Mouse (Mus musculus) heart, embryonic 12.5 days (tissue): Measurements from ENCODE around the gene Dner. TPM values are rescaled to one million over a fixed set of nuclear protein-coding genes. Genes with fewer than 3 reads are reported as not detected.

Experiments
- ATAC-seq: fragments of 200-750 bp; cut with Nextera tagmentation; 2 replicates; pipeline ENCODE4 v1.8.0; 2017; ENCODE audit warnings: moderate TSS enrichment, moderate library complexity; ENCODE audit not compliant: insufficient number of reproducible peaks, low FRiP score
- H3K27ac ChIP-seq: fragments of 300-500 bp; sonication (generic); 2 replicates; pipeline ENCODE4 v1.5.1; 2016; ENCODE audit warnings: mild to moderate bottlenecking, moderate library complexity; ENCODE audit not compliant: poor library complexity, severe bottlenecking
- H3K27me3 ChIP-seq: fragments of 300-500 bp; sonication (generic); replicated peaks from 2 replicates; pipeline ENCODE4 v1.6.1; 2016; ENCODE audit warnings: mild to moderate bottlenecking, moderate library complexity
- H3K36me3 ChIP-seq: fragments of 300-500 bp; sonication (generic); 2 replicates; pipeline ENCODE4 v1.6.1; 2016; ENCODE audit warnings: mild to moderate bottlenecking, moderate library complexity
- H3K4me1 ChIP-seq: fragments of 300-500 bp; sonication (generic); replicated peaks from 2 replicates; pipeline ENCODE4 v1.6.1; 2016; ENCODE audit warnings: mild to moderate bottlenecking
- H3K4me2 ChIP-seq: fragments of 300-500 bp; sonication (generic); 2 replicates; pipeline ENCODE4 v1.6.1; 2016; ENCODE audit warnings: mild to moderate bottlenecking, moderate library complexity
- H3K4me3 ChIP-seq: fragments of 300-500 bp; sonication (generic); 2 replicates; pipeline ENCODE4 v1.5.1; 2016; ENCODE audit warnings: mild to moderate bottlenecking
- H3K9ac ChIP-seq: fragments of 300-500 bp; sonication (generic); 2 replicates; pipeline ENCODE4 v1.6.1; 2016; ENCODE audit warnings: mild to moderate bottlenecking, moderate library complexity
- H3K9me3 ChIP-seq: fragments of 300-500 bp; sonication (generic); replicated peaks from 2 replicates; pipeline ENCODE4 v1.6.1; 2016; ENCODE audit warnings: mild to moderate bottlenecking, moderate library complexity
- WGBS: fragments of 180-500 bp; shearing (Covaris S2); methylation state at CpG from one replicate; pipeline ENCODE4 v1.1.7; 2016; 5-methylcytosine and 5-hydroxymethylcytosine counted together
- polyA plus RNA-seq: library from polyadenylated mRNA; unstranded; fragments of >200 nt; fragmentation: Nextera tagmentation; extraction: Ambion mirVana; gene quantifications from 2 replicates; pipeline ENCODE4 v1.2.1, GENCODE M21; 2016

Gene Dner
- polyA plus RNA-seq, 1 experiment from 2014 or later, result 1.2 TPM

- H3K4me2 ChIP-seq, result no peak overlapping the region
- H3K4me1 ChIP-seq, result no peaks in the 10 kb centered on the region
- no peaks in the 10 kb centered on the region for H3K9me3 ChIP-seq
- H3K36me3 ChIP-seq, result no peaks in the 10 kb centered on the region
- WGBS, result 81% methylated on average over 8 of the region's 8 CpGs
- H3K4me3 ChIP-seq, result no peak overlapping the region
- H3K27me3 ChIP-seq, result no peaks in the 10 kb centered on the region
- H3K9ac ChIP-seq, result no peak overlapping the region
- no peak overlapping the region for H3K27ac ChIP-seq
- ATAC-seq, result no peak
Observed at GRCm38 (mm10) chr1:84395928-84396327, 300.1 kb downstream of the Dner start.

DNA sequence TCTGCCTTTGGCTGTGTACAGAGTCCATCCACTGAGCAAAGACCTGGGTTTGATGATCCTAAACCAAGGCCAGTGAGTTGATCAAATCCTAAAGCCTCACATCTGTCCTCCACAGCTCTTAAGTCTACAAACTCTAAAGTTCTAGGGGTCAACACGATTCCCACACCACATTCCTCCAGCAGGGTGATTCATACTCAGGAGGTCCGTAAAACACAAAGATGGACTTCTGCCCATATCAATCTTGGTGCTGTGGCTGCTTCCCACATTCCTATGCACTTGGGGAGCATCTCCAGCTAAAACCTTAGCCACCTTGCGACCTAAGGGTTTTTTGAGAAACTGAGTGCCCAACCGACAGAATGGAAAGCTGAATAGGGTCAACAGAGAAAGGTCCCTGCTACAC lies 305.1 kb downstream of the Dner start:
- Histone ChIP-seq H3K36me3 (no peaks in the 10 kb centered on the region), H3K9ac (no peak overlapping the region), H3K9me3 (no peaks in the 10 kb centered on the region), H3K4me2 (no peak overlapping the region), H3K27ac (no peak overlapping the region), H3K27me3 (no peaks in the 10 kb centered on the region), H3K4me1 (no peaks in the 10 kb centered on the region), H3K4me3 (no peak overlapping the region)
- ATAC-seq, result no peak
- WGBS, result 80% methylated on average over 4 of the region's 4 CpGs

DNA sequence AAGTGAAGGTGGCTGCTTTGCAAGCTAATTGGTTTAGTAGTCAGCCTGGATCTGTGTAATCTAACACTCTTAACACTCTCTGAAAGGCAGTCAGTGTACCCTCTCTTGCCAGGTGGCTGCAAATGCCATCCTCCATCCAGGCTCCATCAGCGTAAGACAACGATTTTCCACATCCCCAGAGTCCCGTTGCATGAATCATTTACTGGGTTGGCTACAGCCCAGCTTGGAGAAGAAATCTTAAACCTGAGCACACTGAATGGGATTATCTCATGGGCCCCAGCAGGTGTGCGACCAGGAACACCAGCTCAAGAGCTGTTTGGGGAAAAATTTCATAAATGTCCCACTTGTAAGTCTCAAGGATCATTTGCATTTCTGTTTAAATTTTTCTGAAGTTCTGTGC lies 308.4 kb downstream of the Dner start:
- no peak overlapping the region for H3K27ac ChIP-seq
- H3K4me1 ChIP-seq, result no peaks in the 10 kb centered on the region
- H3K36me3 ChIP-seq, result no peaks in the 10 kb centered on the region
- no peak overlapping the region for H3K4me3 ChIP-seq
- no peaks in the 10 kb centered on the region for H3K9me3 ChIP-seq
- WGBS, result 74% methylated on average over 4 of the region's 4 CpGs
- no peak overlapping the region for H3K4me2 ChIP-seq
- ATAC-seq, result no peak
- H3K9ac ChIP-seq, result no peak overlapping the region
- no peaks in the 10 kb centered on the region for H3K27me3 ChIP-seq

DNA sequence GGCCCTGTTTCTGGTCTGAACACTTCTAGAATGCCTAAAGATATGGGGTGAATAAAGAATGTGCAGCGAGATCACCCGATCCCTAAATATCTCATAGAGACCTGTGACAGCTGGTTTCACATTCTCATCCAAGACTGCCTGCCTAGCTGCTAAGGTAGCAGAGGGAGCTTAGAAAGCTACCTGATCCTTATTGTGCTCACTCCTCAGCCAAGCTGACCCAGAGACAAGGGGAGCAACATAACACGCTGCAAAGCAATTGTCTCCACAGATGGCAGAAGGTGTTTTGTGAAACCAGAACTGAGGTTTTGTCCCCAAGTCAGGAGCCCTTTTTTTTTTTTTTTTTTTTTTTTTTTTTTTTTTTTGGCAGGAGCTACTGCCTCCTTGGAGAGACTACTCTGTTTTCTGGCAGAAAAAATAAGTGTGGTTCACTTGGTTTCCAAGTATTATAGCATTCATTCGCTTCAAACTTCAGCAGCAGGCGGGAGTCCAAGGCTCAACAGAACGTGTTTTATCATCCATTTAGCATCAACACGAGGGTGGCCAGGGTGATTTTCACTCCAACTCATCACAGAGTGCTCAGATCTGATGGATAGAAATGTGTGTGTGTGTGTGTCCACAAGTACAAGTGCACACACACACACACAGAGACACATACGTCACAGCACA lies 309.4 kb downstream of the Dner start:
- Histone ChIP-seq H3K27ac (no peak overlapping the region), H3K4me2 (no peak overlapping the region), H3K9ac (no peak overlapping the region), H3K27me3 (no peaks in the 10 kb centered on the region), H3K9me3 (no peaks in the 10 kb centered on the region), H3K36me3 (no peaks in the 10 kb centered on the region), H3K4me3 (no peak overlapping the region), H3K4me1 (no peaks in the 10 kb centered on the region)
- no peak for ATAC-seq
- 79% methylated on average over 8 of the region's 8 CpGs for WGBS

GRCm38 (mm10) chr1:84382709-84383108 lies 313.3 kb downstream of the Dner start:
- no peak overlapping the region for H3K9ac ChIP-seq
- no peaks in the 10 kb centered on the region for H3K27me3 ChIP-seq
- ATAC-seq, result no peak
- no peaks in the 10 kb centered on the region for H3K4me1 ChIP-seq
- 68% methylated on average over 1 of the region's 1 CpGs for WGBS
- H3K27ac ChIP-seq, result no peak overlapping the region
- no peak overlapping the region for H3K4me3 ChIP-seq
- H3K36me3 ChIP-seq, result no peaks in the 10 kb centered on the region
- H3K9me3 ChIP-seq, result no peaks in the 10 kb centered on the region
- H3K4me2 ChIP-seq, result no peak overlapping the region

DNA sequence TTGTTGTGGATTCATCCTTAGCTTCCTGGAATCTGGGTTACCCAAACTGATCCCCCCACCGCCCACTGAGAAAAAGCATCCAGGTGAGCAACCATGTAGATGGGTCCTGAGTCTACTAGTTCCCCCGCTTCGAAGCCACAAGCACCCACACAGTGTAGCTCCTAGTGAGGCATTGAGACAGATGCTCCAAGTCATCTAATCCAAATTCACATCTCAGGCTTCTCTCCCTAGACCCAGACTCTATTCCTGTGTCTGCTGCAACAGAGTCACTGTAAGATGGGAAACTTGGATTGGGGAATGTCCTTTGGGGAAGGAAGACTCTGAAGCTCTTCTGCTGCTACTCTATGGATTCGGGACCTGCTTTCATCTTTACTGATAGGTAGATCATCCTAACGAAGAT lies 314.0 kb downstream of the Dner start:
- Histone ChIP-seq H3K9me3 (no peaks in the 10 kb centered on the region), H3K4me3 (no peak overlapping the region), H3K27me3 (no peaks in the 10 kb centered on the region), H3K9ac (no peak overlapping the region), H3K4me2 (no peak overlapping the region), H3K4me1 (no peaks in the 10 kb centered on the region), H3K36me3 (no peaks in the 10 kb centered on the region), H3K27ac (no peak overlapping the region)
- 85% methylated on average over 5 of the region's 5 CpGs for WGBS
- no peak for ATAC-seq

DNA sequence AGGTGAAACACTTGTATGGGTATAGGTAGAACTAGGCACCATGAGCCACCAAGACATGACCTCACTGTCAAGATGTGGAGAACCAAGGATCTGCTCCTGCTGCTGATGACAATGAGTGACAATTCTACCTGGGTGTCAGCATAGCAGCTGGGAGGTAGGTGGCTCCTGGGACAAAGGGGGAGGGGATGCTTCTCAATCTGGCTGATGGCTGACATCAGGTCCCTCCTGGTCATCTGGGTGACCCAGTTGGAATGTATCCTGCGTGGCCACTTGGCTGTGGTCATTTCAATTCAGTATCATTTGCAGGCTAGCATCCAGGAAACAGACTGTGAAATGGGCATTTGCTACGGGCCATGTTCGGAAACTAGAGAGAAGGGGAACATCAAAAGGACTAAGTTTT lies 315.1 kb downstream of the Dner start:
- WGBS, result 77% methylated on average over 3 of the region's 3 CpGs
- H3K9ac ChIP-seq, result no peak overlapping the region
- H3K27me3 ChIP-seq, result no peaks in the 10 kb centered on the region
- H3K27ac ChIP-seq, result no peak overlapping the region
- no peak overlapping the region for H3K4me3 ChIP-seq
- H3K36me3 ChIP-seq, result no peaks in the 10 kb centered on the region
- no peak overlapping the region for H3K4me2 ChIP-seq
- no peaks in the 10 kb centered on the region for H3K4me1 ChIP-seq
- H3K9me3 ChIP-seq, result no peaks in the 10 kb centered on the region
- ATAC-seq, result no peak

GRCm38 (mm10) chr1:84367733-84368132 lies 328.3 kb downstream of the Dner start:
- no peak for ATAC-seq
- Histone ChIP-seq H3K4me2 (no peak overlapping the region), H3K4me1 (no peaks in the 10 kb centered on the region), H3K4me3 (no peak overlapping the region), H3K9ac (no peak overlapping the region), H3K36me3 (no peaks in the 10 kb centered on the region), H3K27me3 (no peaks in the 10 kb centered on the region), H3K27ac (no peak overlapping the region), H3K9me3 (no peaks in the 10 kb centered on the region)
- WGBS, result 69% methylated on average over 3 of the region's 3 CpGs

GRCm38 (mm10) chr1:84366553-84366952 lies 329.5 kb downstream of the Dner start:
- no peak for ATAC-seq
- Histone ChIP-seq H3K36me3 (no peaks in the 10 kb centered on the region), H3K4me3 (no peak overlapping the region), H3K9ac (no peak overlapping the region), H3K4me2 (no peak overlapping the region), H3K27me3 (no peaks in the 10 kb centered on the region), H3K27ac (no peak overlapping the region), H3K9me3 (no peaks in the 10 kb centered on the region), H3K4me1 (no peaks in the 10 kb centered on the region)
- 58% methylated on average over 3 of the region's 3 CpGs for WGBS

GRCm38 (mm10) chr1:84363967-84364366 lies 332.1 kb downstream of the Dner start, which contains the start of gene Pid1:
Gene Pid1 (minus strand): TSS chr1:84364180.
- no peak for ATAC-seq
- H3K4me1 ChIP-seq, result no peaks in the 10 kb centered on the region
- H3K27ac ChIP-seq, result no peak within 1 kb of the TSS
- H3K4me2 ChIP-seq, result no peak within 1 kb of the TSS
- no peaks in the 10 kb centered on the region for H3K27me3 ChIP-seq
- no peak within 1 kb of the TSS for H3K9ac ChIP-seq
- no peaks in the 10 kb centered on the region for H3K36me3 ChIP-seq
- no peak within 1 kb of the TSS for H3K4me3 ChIP-seq
- 80% methylated on average over 8 of the region's 8 CpGs for WGBS
- H3K9me3 ChIP-seq, result no peaks in the 10 kb centered on the region

GRCm38 (mm10) chr1:84362709-84363617 lies 333.1 kb downstream of the Dner start:
- Histone ChIP-seq H3K4me2 (no peak overlapping the region), H3K36me3 (no peaks in the 10 kb centered on the region), H3K4me3 (no peak overlapping the region), H3K4me1 (no peaks in the 10 kb centered on the region), H3K27ac (no peak overlapping the region), H3K27me3 (no peaks in the 10 kb centered on the region), H3K9me3 (no peaks in the 10 kb centered on the region), H3K9ac (no peak overlapping the region)
- WGBS, result 74% methylated on average over 7 of the region's 7 CpGs
- no peak for ATAC-seq
